Mouse (Mus musculus) skeletal muscle tissue, adult 2 months (tissue): ENCODE measurements around the gene Nhp2.

ENCODE experiments used
- DNase-seq: peaks from one replicate; pipeline ENCODE4 v3.0.0-alpha.2; 2012; ENCODE audit warnings: low read depth, low spot score

Nhp2 gene

GRCm38 (mm10) chr11:51619409-51620060 lies at the start of gene Nhp2:
Gene Nhp2 (plus strand): TSS chr11:51619735.
- DNase-seq: peak; percentile 95

GRCm38 (mm10) chr11:51576454-51576853 lies 43.1 kb upstream of the Nhp2 start:
- no peak for DNase-seq

GRCm38 (mm10) chr11:51577587-51577986 lies 41.9 kb upstream of the Nhp2 start:
- no peak for DNase-seq

- DNase-seq: no peak
Measured at GRCm38 (mm10) chr11:51579024-51579423, 40.5 kb upstream of the Nhp2 start.

- peak; percentile 48 for DNase-seq
Measured at GRCm38 (mm10) chr11:51582713-51583112, 36.8 kb upstream of the Nhp2 start.

- no peak for DNase-seq
Measured at GRCm38 (mm10) chr11:51584057-51584430, 35.5 kb upstream of the Nhp2 start.

- DNase-seq: peak; percentile 96
Measured at GRCm38 (mm10) chr11:51584431-51585248, 34.9 kb upstream of the Nhp2 start, which contains the start of gene Phykpl. Gene Phykpl (plus strand): TSS chr11:51584757.

- no peak for DNase-seq
Measured at GRCm38 (mm10) chr11:51585608-51586252, 33.8 kb upstream of the Nhp2 start.

- DNase-seq: no peak
Measured at GRCm38 (mm10) chr11:51586411-51586810, 33.1 kb upstream of the Nhp2 start.

- no peak for DNase-seq
Measured at GRCm38 (mm10) chr11:51587059-51587458, 32.5 kb upstream of the Nhp2 start.

- no peak for DNase-seq
Measured at GRCm38 (mm10) chr11:51588833-51589232, 30.7 kb upstream of the Nhp2 start.

GRCm38 (mm10) chr11:51590002-51590401 lies 29.5 kb upstream of the Nhp2 start:
- DNase-seq: no peak

GRCm38 (mm10) chr11:51591168-51591567 lies 28.4 kb upstream of the Nhp2 start:
- no peak for DNase-seq

GRCm38 (mm10) chr11:51591915-51592314 lies 27.6 kb upstream of the Nhp2 start:
- DNase-seq: no peak

GRCm38 (mm10) chr11:51593368-51593767 lies 26.2 kb upstream of the Nhp2 start:
- no peak for DNase-seq

GRCm38 (mm10) chr11:51593849-51594248 lies 25.7 kb upstream of the Nhp2 start:
- DNase-seq: no peak

- no peak for DNase-seq
Measured at GRCm38 (mm10) chr11:51594715-51595350, 24.7 kb upstream of the Nhp2 start.

GRCm38 (mm10) chr11:51595459-51596083 lies 24.0 kb upstream of the Nhp2 start:
- DNase-seq: no peak

GRCm38 (mm10) chr11:51597553-51597952 lies 22.0 kb upstream of the Nhp2 start:
- no peak for DNase-seq

- no peak for DNase-seq
Measured at GRCm38 (mm10) chr11:51602253-51602652, 17.3 kb upstream of the Nhp2 start.

GRCm38 (mm10) chr11:51605602-51606446 lies 13.7 kb upstream of the Nhp2 start:
- DNase-seq: peak; percentile 80
